Mouse (Mus musculus) hindbrain, postnatal 0 days (tissue): ENCODE measurements around the gene Ccr8. TPM values are rescaled to one million over a fixed set of nuclear protein-coding genes. Genes with fewer than 3 reads are reported as not detected.
"Not testable (repeated sequence)": the region's sequence is repeated elsewhere in the genome, so short reads cannot be mapped to it uniquely, and the experiment has no call there.

Experiments used
- ATAC-seq: fragments of 200-750 bp; cut with Nextera tagmentation; 2 replicates; pipeline ENCODE4 v1.8.0; 2017; ENCODE audit warnings: mild to moderate bottlenecking, moderate TSS enrichment, moderate library complexity
- DNase-seq: peaks from one replicate; pipeline ENCODE4 v3.0.0-alpha.2; 2015; ENCODE audit warnings: low spot score
- H3K27ac ChIP-seq: fragments of 300-500 bp; sonication (generic); 2 replicates; pipeline ENCODE4 v1.5.1; 2014; ENCODE audit warnings: mild to moderate bottlenecking
- H3K27me3 ChIP-seq: fragments of 300-500 bp; sonication (generic); 2 replicates; pipeline ENCODE4 v1.6.1; 2014; ENCODE audit warnings: low read length, mixed read lengths; ENCODE audit not compliant: insufficient read depth
- H3K36me3 ChIP-seq: fragments of 300-500 bp; sonication (generic); 2 replicates; pipeline ENCODE4 v1.6.1; 2014; ENCODE audit warnings: low read length, mixed read lengths; ENCODE audit not compliant: insufficient read depth
- H3K4me1 ChIP-seq: fragments of 300-500 bp; sonication (generic); 2 replicates; pipeline ENCODE4 v1.6.1; 2014; ENCODE audit warnings: antibody characterized with exemption, low read length, mixed read lengths; ENCODE audit not compliant: insufficient read depth
- H3K4me2 ChIP-seq: fragments of 300-500 bp; sonication (generic); 2 replicates; pipeline ENCODE4 v1.6.1; 2014; ENCODE audit warnings: low read depth, mild to moderate bottlenecking, low read length, moderate library complexity, mixed read lengths
- H3K4me3 ChIP-seq: fragments of 300-500 bp; sonication (generic); 2 replicates; pipeline ENCODE4 v1.5.1; 2014; ENCODE audit warnings: low read length
- H3K9ac ChIP-seq: fragments of 300-500 bp; sonication (generic); replicated peaks from 2 replicates; pipeline ENCODE4 v1.6.1; 2014; ENCODE audit warnings: mild to moderate bottlenecking, low read length, moderate library complexity, mixed read lengths
- H3K9me3 ChIP-seq: fragments of 300-500 bp; sonication (generic); 2 replicates; pipeline ENCODE4 v1.6.1; 2016; ENCODE audit warnings: low read length, mixed read lengths
- CTCF ChIP-seq: IDR thresholded peaks from 2 replicates; pipeline ENCODE4 v1.5.1; 2016; ENCODE audit warnings: antibody characterized with exemption, control low read depth, low read depth
- WGBS: fragments of 180-500 bp; shearing (Covaris S2); extraction: QIAGEN DNeasy Blood & Tissue Kit; methylation state at CpG from one replicate; pipeline ENCODE4 v1.1.7; 2014; 5-methylcytosine and 5-hydroxymethylcytosine counted together
- polyA plus RNA-seq: library from polyadenylated mRNA; unstranded; fragments of >200 nt; fragmentation: Nextera tagmentation; extraction: Ambion mirVana; gene quantifications from 2 replicates; pipeline ENCODE4 v1.2.1, GENCODE M21; 2015
- total RNA-seq: library from RNA; depleted of rRNA; stranded (reverse); fragments of >200 nt; gene quantifications from 2 replicates; pipeline ENCODE4 v1.2.3, GENCODE M21; 2014

The Ccr8 gene
- total and polyA plus RNA-seq, 2 experiments from 2014 or later: not detected

DNA sequence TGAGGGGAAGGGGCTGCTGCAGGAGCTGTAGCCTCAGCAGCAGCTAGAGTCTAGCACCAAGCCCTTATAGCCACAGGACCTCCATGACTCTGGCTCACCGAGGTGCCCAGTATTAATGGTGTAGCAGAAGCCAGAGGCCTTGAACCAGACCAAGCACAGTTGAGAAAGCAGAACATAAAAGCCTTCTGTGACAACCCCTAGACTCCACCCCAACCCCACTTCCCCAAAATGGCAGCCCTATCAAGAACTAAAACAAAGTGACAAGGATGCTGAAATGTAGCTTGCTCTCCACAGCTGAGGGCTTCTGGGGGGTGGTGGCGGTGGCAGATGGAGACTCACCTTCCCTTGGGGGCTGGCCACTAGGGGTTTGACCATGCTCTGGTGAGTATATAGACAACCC, 9.3 kb downstream of the Ccr8 start:
- no peak for ATAC-seq
- H3K4me3 ChIP-seq: no peak overlapping the region

DNA sequence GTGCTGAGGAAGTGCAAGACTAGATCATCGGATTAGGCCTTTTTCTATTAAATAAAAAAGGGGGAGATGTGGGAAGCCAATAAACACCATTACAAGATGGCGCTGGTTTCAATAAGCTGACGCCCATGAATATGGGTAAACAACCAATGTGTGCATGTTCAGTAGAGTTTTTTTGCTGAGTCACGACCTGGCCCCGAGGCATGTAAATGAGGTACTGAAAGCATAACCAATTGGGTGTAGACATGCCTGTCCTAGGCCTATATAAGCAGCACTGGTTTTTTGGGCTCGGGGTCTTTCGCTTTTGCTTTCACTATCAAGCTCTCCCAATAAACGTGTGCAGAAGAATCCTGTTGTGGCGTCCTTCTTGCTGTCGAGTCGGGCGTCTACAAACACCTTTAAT, 17.0 kb downstream of the Ccr8 start:
- H3K4me3 ChIP-seq, H3K36me3 ChIP-seq, H3K9ac ChIP-seq, ATAC-seq, H3K27ac ChIP-seq, H3K4me1 ChIP-seq, H3K27me3 ChIP-seq, H3K9me3 ChIP-seq, H3K4me2 ChIP-seq, DNase-seq: not testable (repeated sequence)
- 95% methylated on average over 12 of the region's 12 CpGs for WGBS

More for the DNA sequence above, 9.3 kb downstream of the Ccr8 start:
- Histone ChIP-seq H3K27ac (no peak overlapping the region), H3K9ac (no peak overlapping the region), H3K4me1 (no peaks in the 10 kb centered on the region), H3K9me3 (no peaks in the 10 kb centered on the region), H3K4me2 (no peak overlapping the region), H3K27me3 (no peaks in the 10 kb centered on the region), H3K36me3 (no peaks in the 10 kb centered on the region)
- WGBS: 95% methylated on average over 2 of the region's 2 CpGs
- DNase-seq: no peak
- TF ChIP-seq CTCF: no peak

DNA sequence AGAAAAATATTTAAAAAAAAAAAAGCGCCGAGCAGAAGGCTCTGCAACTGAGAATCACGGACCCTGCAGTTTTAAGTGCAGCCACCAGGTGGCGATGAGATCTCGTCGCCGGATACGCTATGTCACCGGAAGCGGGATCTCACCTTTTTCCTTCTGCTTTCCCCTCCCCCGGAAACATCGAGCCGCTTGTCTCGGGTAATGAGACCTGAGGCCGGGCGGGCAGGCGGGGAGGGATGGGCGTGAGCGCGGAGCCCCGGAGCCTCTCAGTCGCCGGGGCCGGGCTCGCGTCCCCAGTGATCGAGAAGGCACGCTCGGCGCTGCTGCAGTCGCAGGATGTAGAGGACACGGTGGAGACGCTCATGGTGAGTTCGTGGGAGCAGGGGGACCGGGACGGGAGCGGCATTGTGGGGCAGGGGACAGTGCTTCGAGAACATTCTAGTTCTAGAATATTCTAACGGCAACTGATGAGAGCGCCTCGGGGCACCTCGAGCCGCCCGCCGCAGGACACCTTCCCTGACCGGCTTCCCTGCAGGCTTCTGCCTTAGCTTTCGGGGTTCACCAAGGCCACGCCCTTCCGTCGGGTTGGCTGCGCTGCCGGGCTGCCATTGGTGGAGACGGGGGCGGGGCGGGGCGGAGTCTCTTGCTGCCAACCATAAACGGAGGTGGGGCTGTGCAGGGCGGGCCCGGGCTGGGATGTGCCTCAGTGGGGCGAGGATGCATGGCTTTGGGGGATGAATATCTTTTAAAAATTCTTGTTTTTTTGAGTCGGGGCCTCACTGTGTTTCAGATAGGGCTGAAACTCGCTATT, 18.5 kb downstream of the Ccr8 start, which contains the start of gene Slc25a38:
TSS of gene Slc25a38 (plus strand) at position 164 of the 808 bp plus-strand sequence.
- Histone ChIP-seq H3K36me3 (no peaks in the 10 kb centered on the region), H3K27ac (peak within 1 kb of the TSS; percentile 97), H3K27me3 (no peaks in the 10 kb centered on the region), H3K4me2 (peak within 1 kb of the TSS; percentile 68), H3K9me3 (no peaks in the 10 kb centered on the region), H3K4me1 (peaks cover 5% of the 10 kb centered on the region; the same call in 1 of the 2 replicates), H3K4me3 (peak within 1 kb of the TSS; percentile 90), H3K9ac (peak within 1 kb of the TSS; percentile 80)
- under 1% methylated on average over 62 of the region's 62 CpGs for WGBS
- peak; percentile 81 for TF ChIP-seq CTCF
- DNase-seq (peak; percentile 97), ATAC-seq (peak; percentile 98)

DNA sequence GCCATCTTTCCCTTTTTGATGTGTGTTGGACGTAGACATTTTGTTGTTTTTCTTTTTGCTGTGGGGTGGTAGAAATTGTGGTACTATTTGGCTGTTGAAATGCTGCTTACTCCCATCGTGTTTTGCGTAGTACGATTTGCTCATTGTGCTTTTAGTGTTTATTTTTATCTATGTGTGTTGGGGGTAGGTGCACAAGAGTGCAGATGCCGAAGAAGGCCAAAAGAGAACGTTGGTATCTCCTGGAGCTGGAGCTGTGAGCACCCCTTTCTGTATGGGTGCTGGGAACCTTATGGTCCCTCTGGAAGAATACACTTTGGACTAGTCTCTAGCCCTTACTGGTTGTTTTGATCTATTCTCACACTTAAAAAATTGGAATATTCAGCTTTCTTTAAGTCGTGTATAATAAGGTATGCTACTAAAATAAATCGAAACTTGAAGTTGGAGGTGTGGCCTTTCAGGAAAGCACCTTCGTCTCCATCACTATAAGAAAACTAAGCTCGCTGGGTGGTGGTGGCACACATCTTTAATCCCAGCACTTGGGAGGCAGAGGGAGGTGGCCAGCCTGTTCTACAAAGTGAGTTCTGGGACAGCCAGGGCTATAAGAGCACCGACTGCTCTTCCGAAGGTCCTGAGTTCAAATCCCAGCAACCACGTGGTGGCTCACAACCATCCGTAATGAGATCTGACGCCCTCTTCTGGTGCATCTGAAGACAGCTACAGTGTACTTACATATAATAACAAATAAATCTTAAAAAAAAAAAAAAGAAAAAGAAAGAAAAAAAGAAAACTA, 19.4 kb downstream of the Ccr8 start:
- 78% methylated on average over 15 of the region's 15 CpGs for WGBS

DNA sequence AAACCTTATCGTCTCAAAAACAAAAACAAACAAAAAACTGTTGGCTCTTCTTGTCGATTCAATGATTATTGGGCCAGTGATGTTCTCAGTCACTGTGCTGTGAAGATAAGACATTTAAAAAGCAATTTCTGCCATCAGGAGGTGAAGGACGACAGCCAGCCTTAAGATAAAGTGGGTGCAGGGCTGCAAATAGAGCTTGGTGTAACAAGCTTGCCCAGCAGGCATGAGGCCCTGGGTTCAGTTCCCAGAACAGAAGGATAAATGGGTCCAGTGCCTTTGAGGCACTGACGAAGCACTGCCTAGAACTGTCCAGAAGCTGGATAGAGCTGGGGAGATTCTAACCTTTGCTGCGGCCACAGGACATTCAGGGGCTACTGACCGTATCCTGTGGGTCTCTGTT, 20.6 kb downstream of the Ccr8 start:
- Histone ChIP-seq H3K27me3 (no peaks in the 10 kb centered on the region), H3K27ac (no peak overlapping the region), H3K4me1 (peaks cover 5% of the 10 kb centered on the region; the same call in 1 of the 2 replicates), H3K4me3 (no peak overlapping the region), H3K9ac (no peak overlapping the region), H3K9me3 (no peaks in the 10 kb centered on the region), H3K36me3 (peaks cover 5% of the 10 kb centered on the region; the same call in 1 of the 2 replicates), H3K4me2 (no peak overlapping the region)
- TF ChIP-seq CTCF: no peak
- no peak for ATAC-seq
- DNase-seq: no peak
- WGBS: 92% methylated on average over 6 of the region's 6 CpGs

More for the DNA sequence above, 19.4 kb downstream of the Ccr8 start:
- Histone ChIP-seq H3K4me1 (peaks cover 5% of the 10 kb centered on the region; the same call in 1 of the 2 replicates), H3K27ac (peak overlapping the region; percentile 97), H3K4me3 (peak overlapping the region; percentile 90), H3K27me3 (no peaks in the 10 kb centered on the region), H3K9ac (peak overlapping the region; percentile 80), H3K36me3 (no peaks in the 10 kb centered on the region), H3K9me3 (no peaks in the 10 kb centered on the region), H3K4me2 (peak overlapping the region; percentile 68)
- no peak for TF ChIP-seq CTCF
- DNase-seq (no peak), ATAC-seq (no peak)

DNA sequence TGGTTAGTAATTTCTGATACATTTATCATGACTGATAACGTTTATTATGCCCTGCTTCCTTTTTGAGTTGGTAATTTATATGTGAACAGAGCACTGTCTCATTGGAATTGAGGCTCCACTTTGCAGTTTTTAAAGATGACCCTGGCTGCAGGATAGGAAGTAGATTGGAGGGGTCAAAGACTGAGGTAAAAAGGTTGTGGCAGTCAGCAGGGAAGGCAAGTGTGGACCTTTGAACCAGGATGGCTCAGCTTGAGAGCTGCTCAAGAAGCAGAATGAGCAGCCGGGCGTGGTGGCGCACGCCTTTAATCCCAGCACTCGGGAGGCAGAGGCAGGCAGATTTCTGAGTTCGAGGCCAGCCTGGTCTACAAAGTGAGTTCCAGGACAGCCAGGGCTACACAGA, 21.5 kb downstream of the Ccr8 start:
- ATAC-seq (no peak), DNase-seq (no peak)
- 96% methylated on average over 6 of the region's 7 CpGs for WGBS
- Histone ChIP-seq H3K4me2 (no peak overlapping the region), H3K27me3 (no peaks in the 10 kb centered on the region), H3K9me3 (no peaks in the 10 kb centered on the region), H3K27ac (no peak overlapping the region), H3K9ac (no peak overlapping the region), H3K4me3 (no peak overlapping the region), H3K36me3 (peaks cover 14% of the 10 kb centered on the region; the same call in 1 of the 2 replicates), H3K4me1 (peaks cover 5% of the 10 kb centered on the region; the same call in 1 of the 2 replicates)
- no peak for TF ChIP-seq CTCF
